Comparison of ENCODE assay signal across 8 mouse cellular contexts in the genomic region with DNA sequence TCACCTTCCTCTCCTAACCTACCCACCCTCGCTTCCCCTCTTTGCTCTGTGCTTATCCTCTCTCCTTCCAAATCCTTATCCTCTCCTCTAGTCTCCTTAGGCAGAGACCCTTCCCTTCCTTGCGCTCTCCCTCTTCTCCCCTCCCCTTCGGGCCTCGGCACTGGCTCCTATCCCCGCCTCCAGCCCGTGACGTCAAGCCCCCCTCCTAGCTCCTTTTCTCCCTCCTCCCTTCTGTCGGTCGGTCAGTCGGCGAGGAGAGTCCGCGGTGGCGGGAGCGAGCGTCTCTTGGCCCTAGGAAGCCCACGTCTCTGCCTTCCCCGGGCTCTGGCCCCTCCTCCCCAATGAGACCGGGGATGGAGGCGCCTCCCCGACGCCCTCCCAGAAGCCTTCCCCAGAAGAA. TPM values are rescaled to one million over a fixed set of nuclear protein-coding genes. Genes with fewer than 3 reads are reported as not detected.
DNase-seq lines count a peak whose midpoint lies in the region; ATAC-seq and TF ChIP-seq lines count a peak whose summit lies in the region.
"Had no signal": no experiment of that assay in that cellular context is flagged by ENCODE, and none has a peak within 500 bp of the region (broad histone marks: within the 10 kb centered on the region; RNA-seq: fewer than 3 reads in every experiment).

No protein-coding gene starts in this region.

- no peaks in the 10 kb centered on the region for H3K9me3 ChIP-seq in embryonic facial prominence, embryonic 13.5 days
- no peaks in the 10 kb centered on the region for H3K9me3 ChIP-seq in limb, embryonic 12.5 days
- no peaks in the 10 kb centered on the region for H3K9me3 ChIP-seq in midbrain, embryonic 12.5 days

- TF ChIP-seq CTCF in brain, embryonic 14.5 days (IDR thresholded peaks at IDR 0.05; ENCODE audit: borderline replicate concordance, extremely low read depth, insufficient read depth, insufficient read length): no peak
- TF ChIP-seq CTCF in kidney, adult 2 months (conservative IDR thresholded peaks at IDR 0.05; ENCODE audit: insufficient read depth, insufficient read length, low read depth, low read length): no peak
- no peak for TF ChIP-seq CTCF in small intestine, adult 2 months (IDR thresholded peaks at IDR 0.05; ENCODE audit: extremely low read depth, insufficient read length, insufficient replicate concordance, low read depth, low read length)

- peak; percentile 97 for DNase-seq in brain, embryonic 14.5 days (ENCODE audit: low read depth)
- peak; percentile 63 for DNase-seq in heart, adult 8-10 months (ENCODE audit: low spot score)
- DNase-seq in kidney, adult 2 months: peak; percentile 78

- under 1% methylated on average over 22 of the region's 22 CpGs for WGBS in embryonic facial prominence, embryonic 13.5 days
- 5% methylated on average over 21 of the region's 22 CpGs for WGBS in kidney, adult 2 months
- 1% methylated on average over 21 of the region's 22 CpGs for WGBS in limb, embryonic 12.5 days
- WGBS in midbrain, embryonic 12.5 days: under 1% methylated on average over 22 of the region's 22 CpGs
- WGBS in small intestine, adult 2 months: 4% methylated on average over 22 of the region's 22 CpGs

- peak overlapping the region; percentile 64 for H3K27ac ChIP-seq in embryonic facial prominence, embryonic 13.5 days
- H3K27ac ChIP-seq in kidney, adult 2 months (ENCODE audit: insufficient read depth, low read depth, low read length): no peak overlapping the region
- H3K27ac ChIP-seq in limb, embryonic 12.5 days: no peak overlapping the region
- peak overlapping the region; percentile 76 for H3K27ac ChIP-seq in midbrain, embryonic 12.5 days (replicated peaks)
- peak overlapping the region; percentile 38 for H3K27ac ChIP-seq in small intestine, adult 2 months (ENCODE audit: insufficient read depth, low read depth, low read length)
- H3K27ac ChIP-seq: macrophage had no signal

- peak; percentile 91; the same call in 1 of the 2 replicates for TF ChIP-seq POLR2A in brain, embryonic 14.5 days (IDR thresholded peaks at IDR 0.05; ENCODE audit: borderline replicate concordance, extremely low read depth, insufficient read depth, insufficient read length, poor library complexity, severe bottlenecking)
- TF ChIP-seq POLR2A in kidney, adult 2 months (IDR thresholded peaks at IDR 0.05; ENCODE audit: low read depth, low read length): peak; percentile 52
- peak; percentile 48; the same call in 1 of the 2 replicates for TF ChIP-seq POLR2A in small intestine, adult 2 months (IDR thresholded peaks at IDR 0.05; ENCODE audit: low read depth, low read length)

- peak overlapping the region; percentile 77 for H3K9ac ChIP-seq in embryonic facial prominence, embryonic 13.5 days
- peak overlapping the region; percentile 79 for H3K9ac ChIP-seq in limb, embryonic 12.5 days (replicated peaks)
- H3K9ac ChIP-seq in midbrain, embryonic 12.5 days (replicated peaks): peak overlapping the region; percentile 90

- peaks cover 43% of the 10 kb centered on the region for H3K4me1 ChIP-seq in embryonic facial prominence, embryonic 13.5 days
- H3K4me1 ChIP-seq in kidney, adult 2 months (ENCODE audit: control insufficient read depth, insufficient read depth, low read length): no peaks in the 10 kb centered on the region; the same call in 1 of the 2 replicates
- H3K4me1 ChIP-seq in limb, embryonic 12.5 days (replicated peaks): peaks cover 38% of the 10 kb centered on the region
- peaks cover 47% of the 10 kb centered on the region for H3K4me1 ChIP-seq in midbrain, embryonic 12.5 days
- H3K4me1 ChIP-seq in small intestine, adult 2 months (ENCODE audit: control insufficient read depth, insufficient read depth, insufficient read length, low read length): peaks cover 17% of the 10 kb centered on the region

- H3K36me3 ChIP-seq in embryonic facial prominence, embryonic 13.5 days: peaks cover 17% of the 10 kb centered on the region
- H3K36me3 ChIP-seq in kidney, adult 2 months (ENCODE audit: control insufficient read depth, insufficient read depth, low read length): no peaks in the 10 kb centered on the region; the same call in 1 of the 2 replicates
- peaks cover 23% of the 10 kb centered on the region for H3K36me3 ChIP-seq in limb, embryonic 12.5 days
- peaks cover 21% of the 10 kb centered on the region for H3K36me3 ChIP-seq in midbrain, embryonic 12.5 days
- no peaks in the 10 kb centered on the region for H3K36me3 ChIP-seq in small intestine, adult 2 months (ENCODE audit: control insufficient read depth, insufficient read depth, low read length)

- peak overlapping the region; percentile 85 for H3K4me2 ChIP-seq in embryonic facial prominence, embryonic 13.5 days
- peak overlapping the region; percentile 91 for H3K4me2 ChIP-seq in limb, embryonic 12.5 days
- H3K4me2 ChIP-seq in midbrain, embryonic 12.5 days (replicated peaks): peak overlapping the region; percentile 94

- H3K4me3 ChIP-seq in embryonic facial prominence, embryonic 13.5 days: peak overlapping the region; percentile 57
- H3K4me3 ChIP-seq in kidney, adult 2 months (ENCODE audit: insufficient read depth, low read depth, low read length): peak overlapping the region; percentile 55
- peak overlapping the region; percentile 69 for H3K4me3 ChIP-seq in limb, embryonic 12.5 days (replicated peaks)
- peak overlapping the region; percentile 75 for H3K4me3 ChIP-seq in midbrain, embryonic 12.5 days
- peak overlapping the region; percentile 47 for H3K4me3 ChIP-seq in small intestine, adult 2 months (ENCODE audit: low read depth, low read length)

- H3K27me3 ChIP-seq in embryonic facial prominence, embryonic 13.5 days: peaks cover 5% of the 10 kb centered on the region
- H3K27me3 ChIP-seq in kidney, adult 2 months (replicated peaks; ENCODE audit: control insufficient read depth, insufficient read depth, low read length): no peaks in the 10 kb centered on the region
- H3K27me3 ChIP-seq in limb, embryonic 12.5 days: peaks cover 12% of the 10 kb centered on the region
- peaks cover 18% of the 10 kb centered on the region for H3K27me3 ChIP-seq in midbrain, embryonic 12.5 days
- H3K27me3 ChIP-seq in small intestine, adult 2 months (ENCODE audit: control insufficient read depth, insufficient read depth, low read length): peaks cover 17% of the 10 kb centered on the region

- ATAC-seq in embryonic facial prominence, embryonic 13.5 days (ENCODE audit: insufficient number of reproducible peaks, insufficient read depth, low FRiP score, low TSS enrichment, low read depth): peak; percentile 34; the same call in 1 of the 2 replicates
- ATAC-seq in limb, embryonic 12.5 days (ENCODE audit: insufficient number of reproducible peaks, insufficient read depth, low FRiP score, low TSS enrichment, low read depth): peak; percentile 26
- ATAC-seq in midbrain, embryonic 12.5 days (ENCODE audit: low FRiP score, low read depth): peak; percentile 73

RNA-seq across cellular contexts. Expression of a gene that starts 4.6 kb away (rescaled TPM):
- polyA plus RNA-seq in brain, embryonic 14.5 days (2012; rRNA removed): 238 and 282 TPM in 2 replicates
- 15.8 and 16.1 TPM in 2 replicates for polyA plus RNA-seq in embryonic facial prominence, embryonic 13.5 days (2015; fragmentation: Nextera tagmentation; extraction: Ambion mirVana)
- 1 to 10 TPM; 7.2 to 9.2 (median 7.4) TPM for total RNA-seq in heart, adult 8-10 months (2022)
- 21.0 TPM in 2 replicates for polyA plus RNA-seq in kidney, adult 2 months (2012; rRNA removed)
- 18.0 and 18.1 TPM in 2 replicates for polyA plus RNA-seq in limb, embryonic 12.5 days (2016; fragmentation: Nextera tagmentation; extraction: Ambion mirVana)
- 33.4 and 35.9 TPM in 2 replicates for polyA plus RNA-seq in midbrain, embryonic 12.5 days (2016; fragmentation: Nextera tagmentation; extraction: Ambion mirVana)
- 7.3 and 14.5 TPM in 2 replicates for polyA plus RNA-seq in small intestine, adult 2 months (2012; rRNA removed)

RNA-seq across cellular contexts. Expression of a gene that starts 27.2 kb away (rescaled TPM):
- not detected in 2 replicates for polyA plus RNA-seq in brain, embryonic 14.5 days (2012; rRNA removed)
- 0.30 and 0.31 TPM in 2 replicates for polyA plus RNA-seq in embryonic facial prominence, embryonic 13.5 days (2015; fragmentation: Nextera tagmentation; extraction: Ambion mirVana)
- total RNA-seq in heart, adult 8-10 months (2022): not detected
- polyA plus RNA-seq in kidney, adult 2 months (2012; rRNA removed): not detected in 2 replicates
- 0.24 TPM in 1 of 2 replicates, not detected in the other for polyA plus RNA-seq in limb, embryonic 12.5 days (2016; fragmentation: Nextera tagmentation; extraction: Ambion mirVana)
- polyA plus RNA-seq in midbrain, embryonic 12.5 days (2016; fragmentation: Nextera tagmentation; extraction: Ambion mirVana): 0.68 and 0.96 TPM in 2 replicates
- not detected in 2 replicates for polyA plus RNA-seq in small intestine, adult 2 months (2012; rRNA removed)
- polyA plus RNA-seq: macrophage had no signal

RNA-seq across cellular contexts. Expression of a gene that starts 37.9 kb away (rescaled TPM):
- polyA plus RNA-seq in brain, embryonic 14.5 days (2012; rRNA removed): not detected in 2 replicates
- polyA plus RNA-seq in embryonic facial prominence, embryonic 13.5 days (2015; fragmentation: Nextera tagmentation; extraction: Ambion mirVana): 0.10 TPM in 1 of 2 replicates, not detected in the other
- total RNA-seq in heart, adult 8-10 months (2022): not detected
- polyA plus RNA-seq in kidney, adult 2 months (2012; rRNA removed): not detected in 2 replicates
- 0.08 TPM in 1 of 2 replicates, not detected in the other for polyA plus RNA-seq in limb, embryonic 12.5 days (2016; fragmentation: Nextera tagmentation; extraction: Ambion mirVana)
- 0.14 TPM in 1 of 2 replicates, not detected in the other for polyA plus RNA-seq in midbrain, embryonic 12.5 days (2016; fragmentation: Nextera tagmentation; extraction: Ambion mirVana)
- polyA plus RNA-seq in small intestine, adult 2 months (2012; rRNA removed): not detected in 2 replicates
- polyA plus RNA-seq: macrophage had no signal

RNA-seq across cellular contexts. Expression of a gene that starts 47.7 kb away (rescaled TPM):
- polyA plus RNA-seq in brain, embryonic 14.5 days (2012; rRNA removed): not detected in 2 replicates
- not detected in 2 replicates for polyA plus RNA-seq in embryonic facial prominence, embryonic 13.5 days (2015; fragmentation: Nextera tagmentation; extraction: Ambion mirVana)
- not detected for total RNA-seq in heart, adult 8-10 months (2022)
- not detected in 2 replicates for polyA plus RNA-seq in kidney, adult 2 months (2012; rRNA removed)
- not detected in 2 replicates for polyA plus RNA-seq in limb, embryonic 12.5 days (2016; fragmentation: Nextera tagmentation; extraction: Ambion mirVana)
- not detected in 2 replicates for polyA plus RNA-seq in midbrain, embryonic 12.5 days (2016; fragmentation: Nextera tagmentation; extraction: Ambion mirVana)
- polyA plus RNA-seq in small intestine, adult 2 months (2012; rRNA removed): not detected in 2 replicates
- polyA plus RNA-seq: macrophage had no signal

RNA-seq across cellular contexts. Expression of a gene that starts 49.4 kb away (rescaled TPM):
- polyA plus RNA-seq in brain, embryonic 14.5 days (2012; rRNA removed): 352 and 386 TPM in 2 replicates
- polyA plus RNA-seq in embryonic facial prominence, embryonic 13.5 days (2015; fragmentation: Nextera tagmentation; extraction: Ambion mirVana): 112 and 113 TPM in 2 replicates
- 1 to 10 TPM in 3 of 4 experiments, under 1 TPM in 1; 0.87 to 2.4 (median 1.4) TPM for total RNA-seq in heart, adult 8-10 months (2022)
- polyA plus RNA-seq in kidney, adult 2 months (2012; rRNA removed): 2.0 and 3.0 TPM in 2 replicates
- polyA plus RNA-seq in limb, embryonic 12.5 days (2016; fragmentation: Nextera tagmentation; extraction: Ambion mirVana): 124 and 130 TPM in 2 replicates
- 175 and 190 TPM in 2 replicates for polyA plus RNA-seq in midbrain, embryonic 12.5 days (2016; fragmentation: Nextera tagmentation; extraction: Ambion mirVana)
- polyA plus RNA-seq in small intestine, adult 2 months (2012; rRNA removed): 0.70 and 0.84 TPM in 2 replicates
- polyA plus RNA-seq: macrophage had no signal

Comparison
In these comparisons a context has a peak if more than half of its experiments do, and no peak if none do; other contexts are left out.
1. H3K27ac ChIP-seq: peak in embryonic facial prominence, embryonic 13.5 days (single experiment), midbrain, embryonic 12.5 days (single experiment) and small intestine, adult 2 months (single experiment); none in kidney, adult 2 months (single experiment) and limb, embryonic 12.5 days (single experiment).
2. Peak in every context shown above with its lines, with median percentiles within 50 percentile points of each other: DNase-seq, POLR2A ChIP-seq, ATAC-seq, H3K4me2 ChIP-seq, H3K4me3 ChIP-seq and H3K9ac ChIP-seq.